Mouse (Mus musculus) midbrain, embryonic 12.5 days (tissue): ENCODE data around the gene Vmn1r229. TPM values are rescaled to one million over a fixed set of nuclear protein-coding genes. Genes with fewer than 3 reads are reported as not detected.

Experiments used
- ATAC-seq: fragments of 200-750 bp; cut with Nextera tagmentation; 2 replicates; pipeline ENCODE4 v1.8.0; 2017; ENCODE audit warnings: low read depth, moderate TSS enrichment, moderate library complexity; ENCODE audit not compliant: low FRiP score
- H3K27ac ChIP-seq: fragments of 300-500 bp; sonication (generic); replicated peaks from 2 replicates; pipeline ENCODE4 v1.5.1; 2016; ENCODE audit warnings: mild to moderate bottlenecking
- H3K27me3 ChIP-seq: fragments of 300-500 bp; sonication (generic); 2 replicates; pipeline ENCODE4 v1.6.1; 2016; ENCODE audit warnings: mild to moderate bottlenecking
- H3K36me3 ChIP-seq: fragments of 300-500 bp; sonication (generic); 2 replicates; pipeline ENCODE4 v1.6.1; 2016
- H3K4me1 ChIP-seq: fragments of 300-500 bp; sonication (generic); 2 replicates; pipeline ENCODE4 v1.6.1; 2016
- H3K4me2 ChIP-seq: fragments of 300-500 bp; sonication (generic); replicated peaks from 2 replicates; pipeline ENCODE4 v1.6.1; 2016; ENCODE audit warnings: mild to moderate bottlenecking, moderate library complexity
- H3K4me3 ChIP-seq: fragments of 300-500 bp; sonication (generic); 2 replicates; pipeline ENCODE4 v1.5.1; 2016; ENCODE audit warnings: mild to moderate bottlenecking
- H3K9ac ChIP-seq: fragments of 300-500 bp; sonication (generic); replicated peaks from 2 replicates; pipeline ENCODE4 v1.6.1; 2016; ENCODE audit warnings: mild to moderate bottlenecking, moderate library complexity
- H3K9me3 ChIP-seq: fragments of 300-500 bp; sonication (generic); 2 replicates; pipeline ENCODE4 v1.6.1; 2016; ENCODE audit warnings: mild to moderate bottlenecking
- WGBS: fragments of 180-500 bp; shearing (Covaris S2); methylation state at CpG from one replicate; pipeline ENCODE4 v1.1.7; 2016; 5-methylcytosine and 5-hydroxymethylcytosine counted together
- polyA plus RNA-seq: library from polyadenylated mRNA; unstranded; fragments of >200 nt; fragmentation: Nextera tagmentation; extraction: Ambion mirVana; gene quantifications from 2 replicates; pipeline ENCODE4 v1.2.1, GENCODE M21; 2016

Gene Vmn1r229
- 0.01 TPM in 1 of 2 replicates, not detected in the other for polyA plus RNA-seq

GRCm38 (mm10) chr17:20811255-20811654 lies at the start of gene Vmn1r229:
Gene Vmn1r229 (plus strand): TSS chr17:20811555.
- H3K4me1 ChIP-seq: no peaks in the 10 kb centered on the region
- 66% methylated on average over 1 of the region's 1 CpGs for WGBS
- H3K4me3 ChIP-seq: no peak within 1 kb of the TSS
- no peaks in the 10 kb centered on the region for H3K36me3 ChIP-seq
- H3K9ac ChIP-seq: no peak within 1 kb of the TSS
- no peak within 1 kb of the TSS for H3K4me2 ChIP-seq
- H3K9me3 ChIP-seq: peaks cover 21% of the 10 kb centered on the region
- H3K27me3 ChIP-seq: no peaks in the 10 kb centered on the region
- ATAC-seq: no peak
- no peak within 1 kb of the TSS for H3K27ac ChIP-seq

DNA sequence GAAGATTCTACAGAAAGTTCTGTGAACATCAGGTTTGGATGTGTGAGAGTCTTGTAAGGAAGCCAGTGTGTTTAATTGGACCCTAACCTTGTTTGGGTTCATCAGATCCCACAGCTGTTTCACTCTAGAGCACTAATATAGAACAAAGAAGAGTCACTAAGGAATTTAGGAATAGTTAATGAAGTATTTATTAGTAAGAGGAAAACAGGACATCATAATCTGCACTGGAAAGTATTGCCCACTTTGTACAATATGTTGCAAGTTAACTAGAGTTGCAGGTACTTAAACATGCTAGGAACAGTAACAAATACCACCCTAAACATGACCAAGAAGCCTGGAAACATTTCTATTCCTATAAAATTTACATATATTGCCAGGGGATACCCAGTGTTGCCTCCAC lies 25.3 kb upstream of the Vmn1r229 start, which contains the start of gene Vmn1r228:
Gene Vmn1r228 (minus strand): TSS at position 101 of the 400 bp plus-strand sequence.
- Histone ChIP-seq H3K27me3 (no peaks in the 10 kb centered on the region), H3K4me1 (no peaks in the 10 kb centered on the region), H3K9ac (no peak within 1 kb of the TSS), H3K9me3 (peaks cover 9% of the 10 kb centered on the region; the same call in 1 of the 2 replicates), H3K4me3 (no peak within 1 kb of the TSS), H3K36me3 (no peaks in the 10 kb centered on the region), H3K4me2 (no peak within 1 kb of the TSS), H3K27ac (no peak within 1 kb of the TSS)
- no peak for ATAC-seq

DNA sequence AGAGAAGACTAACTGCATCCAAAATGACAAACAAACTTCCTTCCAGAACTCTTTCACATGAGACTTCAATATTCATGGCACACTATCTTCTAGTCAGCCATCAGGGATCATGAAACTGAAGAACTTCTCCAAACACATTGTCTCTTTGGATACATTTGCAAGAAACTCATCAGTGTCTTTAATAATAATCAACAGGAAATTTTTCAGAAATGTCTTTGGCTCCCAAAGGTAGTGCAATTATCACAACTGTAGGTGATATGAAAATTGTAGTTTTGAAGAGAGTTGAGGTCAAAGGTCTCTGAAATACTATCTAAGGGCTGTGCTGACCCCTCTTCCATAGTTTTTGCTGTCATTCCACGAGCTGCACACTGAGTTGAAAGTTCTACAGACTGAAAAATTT lies 28.8 kb downstream of the Vmn1r229 start, which contains the start of gene Vmn1r230:
Gene Vmn1r230 (plus strand): TSS at position 301 of the 400 bp plus-strand sequence.
- H3K9me3 ChIP-seq: 0 out of 2 replicates have a peak, but pooled peaks cover 3% of the 10 kb centered on the region
- 11% methylated on average over 1 of the region's 1 CpGs for WGBS
- H3K4me2 ChIP-seq: no peak within 1 kb of the TSS

More for the DNA sequence above, 28.8 kb downstream of the Vmn1r229 start, which contains the start of gene Vmn1r230:
- no peak within 1 kb of the TSS for H3K9ac ChIP-seq
- H3K4me1 ChIP-seq: no peaks in the 10 kb centered on the region
- no peaks in the 10 kb centered on the region for H3K27me3 ChIP-seq
- no peak within 1 kb of the TSS for H3K27ac ChIP-seq
- no peaks in the 10 kb centered on the region for H3K36me3 ChIP-seq
- no peak within 1 kb of the TSS for H3K4me3 ChIP-seq
- ATAC-seq: no peak

Other genes starting within 250 kb of the Vmn1r229 start
- not detected in 2 replicates for gene Vmn2r109, start 246.8 kb upstream of the Vmn1r229 start, polyA plus RNA-seq
- gene Vmn2r110, start 215.1 kb upstream of the Vmn1r229 start, polyA plus RNA-seq: 0.05 TPM in 2 replicates
- gene Fpr-rs3, start 186.7 kb upstream of the Vmn1r229 start, polyA plus RNA-seq: not detected in 2 replicates
- gene Vmn1r226, start 128.7 kb upstream of the Vmn1r229 start, polyA plus RNA-seq: not detected in 2 replicates
- not detected in 2 replicates for gene Vmn1r227, start 81.7 kb upstream of the Vmn1r229 start, polyA plus RNA-seq
- not detected in 2 replicates for gene Vmn1r228, start 25.4 kb upstream of the Vmn1r229 start, polyA plus RNA-seq
- not detected in 2 replicates for gene Vmn1r230, start 28.9 kb downstream of the Vmn1r229 start, polyA plus RNA-seq
- not detected in 2 replicates for gene Vmn1r231, start 93.5 kb downstream of the Vmn1r229 start, polyA plus RNA-seq
- not detected in 2 replicates for gene Vmn1r232, start 108.2 kb downstream of the Vmn1r229 start, polyA plus RNA-seq
- 500 and 541 TPM in 2 replicates for gene Ppp2r1a, start 133.8 kb downstream of the Vmn1r229 start, polyA plus RNA-seq
- gene Vmn1r233, start 184.9 kb downstream of the Vmn1r229 start, polyA plus RNA-seq: not detected in 2 replicates
- 19.0 and 21.3 TPM in 2 replicates for gene Zfp160, start 197.3 kb downstream of the Vmn1r229 start, polyA plus RNA-seq